Mouse (Mus musculus) megakaryocyte, embryonic 14.5 days (primary cell): ENCODE results near the gene Fignl1. TPM values are rescaled to one million over a fixed set of nuclear protein-coding genes. Genes with fewer than 3 reads are reported as not detected.

Experiments
- H3K27me3 ChIP-seq: replicated peaks from 2 replicates; pipeline ENCODE3; 2012; ENCODE audit warnings: inconsistent platforms
- H3K36me3 ChIP-seq: replicated peaks from 2 replicates; pipeline ENCODE3; 2012; ENCODE audit warnings: low read length, inconsistent platforms, mixed read lengths
- H3K4me1 ChIP-seq: 2 replicates; pipeline ENCODE4 v1.6.1; 2012; ENCODE audit warnings: inconsistent platforms
- H3K4me3 ChIP-seq: replicated peaks from 2 replicates; pipeline ENCODE3; 2012; ENCODE audit warnings: moderate library complexity, mild to moderate bottlenecking, inconsistent platforms
- H3K9me3 ChIP-seq: 2 replicates; pipeline ENCODE4 v1.6.1; 2012; ENCODE audit warnings: inconsistent platforms
- FLI1 ChIP-seq: IDR thresholded peaks from 2 replicates; pipeline ENCODE4 v1.6.1; 2012; ENCODE audit warnings: low read length, inconsistent platforms, mixed read lengths
- GATA1 ChIP-seq: IDR thresholded peaks from 3 replicates; pipeline ENCODE4 v1.6.1; 2012; ENCODE audit warnings: mixed read lengths, low read length, inconsistent platforms, borderline replicate concordance
- polyA plus RNA-seq: library from polyadenylated mRNA; stranded (reverse); fragments of >175 nt; gene quantifications from 2 replicates; pipeline ENCODE4 v1.2.3, GENCODE M21; 2012; ENCODE audit warnings: low replicate concordance; ENCODE audit not compliant: insufficient read depth

Fignl1 gene
- polyA plus RNA-seq, 1 experiment = 0.17 TPM

GRCm38 (mm10) chr11:11835361-11835760 is 26.6 kb upstream of the Fignl1 start:
- Histone ChIP-seq H3K27me3 (peaks cover 74% of the 10 kb centered on the region), H3K36me3 (no peaks in the 10 kb centered on the region), H3K9me3 (no peaks in the 10 kb centered on the region), H3K4me3 (no peak overlapping the region), H3K4me1 (peaks cover 65% of the 10 kb centered on the region)
- TF ChIP-seq FLI1 (no peak), GATA1 (no peak)

- peaks cover 3% of the 10 kb centered on the region; the same call in 1 of the 2 replicates for H3K9me3 ChIP-seq
- no peaks in the 10 kb centered on the region for H3K36me3 ChIP-seq
- no peak overlapping the region for H3K4me3 ChIP-seq
- peaks cover 70% of the 10 kb centered on the region for H3K27me3 ChIP-seq
- peaks cover 58% of the 10 kb centered on the region for H3K4me1 ChIP-seq
- TF ChIP-seq FLI1 (no peak), GATA1 (no peak)
Measured at GRCm38 (mm10) chr11:11833100-11833499, 24.3 kb upstream of the Fignl1 start.

GRCm38 (mm10) chr11:11832755-11833084 is 24.0 kb upstream of the Fignl1 start:
- Histone ChIP-seq H3K27me3 (peaks cover 69% of the 10 kb centered on the region), H3K4me1 (peaks cover 55% of the 10 kb centered on the region), H3K36me3 (no peaks in the 10 kb centered on the region), H3K9me3 (peaks cover 5% of the 10 kb centered on the region; the same call in 1 of the 2 replicates), H3K4me3 (no peak overlapping the region)
- TF ChIP-seq FLI1 (no peak), GATA1 (no peak)

GRCm38 (mm10) chr11:11831940-11832754 is 23.4 kb upstream of the Fignl1 start:
- TF ChIP-seq FLI1 (no peak), GATA1 (no peak)
- no peaks in the 10 kb centered on the region for H3K36me3 ChIP-seq
- peaks cover 68% of the 10 kb centered on the region for H3K27me3 ChIP-seq
- peaks cover 5% of the 10 kb centered on the region; the same call in 1 of the 2 replicates for H3K9me3 ChIP-seq
- peaks cover 49% of the 10 kb centered on the region for H3K4me1 ChIP-seq
- no peak overlapping the region for H3K4me3 ChIP-seq

GRCm38 (mm10) chr11:11831526-11831925 is 22.8 kb upstream of the Fignl1 start:
- Histone ChIP-seq H3K4me3 (no peak overlapping the region), H3K9me3 (peaks cover 5% of the 10 kb centered on the region; the same call in 1 of the 2 replicates), H3K4me1 (peaks cover 43% of the 10 kb centered on the region), H3K27me3 (peaks cover 67% of the 10 kb centered on the region), H3K36me3 (no peaks in the 10 kb centered on the region)
- TF ChIP-seq FLI1 (no peak), GATA1 (no peak)

GRCm38 (mm10) chr11:11830884-11831495 is 22.2 kb upstream of the Fignl1 start:
- peaks cover 69% of the 10 kb centered on the region for H3K27me3 ChIP-seq
- TF ChIP-seq FLI1 (no peak), GATA1 (no peak)
- peaks cover 38% of the 10 kb centered on the region for H3K4me1 ChIP-seq
- no peaks in the 10 kb centered on the region for H3K36me3 ChIP-seq
- peaks cover 5% of the 10 kb centered on the region; the same call in 1 of the 2 replicates for H3K9me3 ChIP-seq
- H3K4me3 ChIP-seq = no peak overlapping the region

GRCm38 (mm10) chr11:11829161-11830000 is 20.6 kb upstream of the Fignl1 start:
- no peaks in the 10 kb centered on the region for H3K36me3 ChIP-seq
- peaks cover 5% of the 10 kb centered on the region; the same call in 1 of the 2 replicates for H3K9me3 ChIP-seq
- H3K27me3 ChIP-seq = peaks cover 80% of the 10 kb centered on the region
- peaks cover 34% of the 10 kb centered on the region for H3K4me1 ChIP-seq
- no peak for TF ChIP-seq GATA1
- no peak for TF ChIP-seq FLI1
- H3K4me3 ChIP-seq = no peak overlapping the region

GRCm38 (mm10) chr11:11828761-11829160 is 20.0 kb upstream of the Fignl1 start:
- peaks cover 5% of the 10 kb centered on the region; the same call in 1 of the 2 replicates for H3K9me3 ChIP-seq
- no peaks in the 10 kb centered on the region for H3K36me3 ChIP-seq
- no peak overlapping the region for H3K4me3 ChIP-seq
- peaks cover 33% of the 10 kb centered on the region for H3K4me1 ChIP-seq
- peaks cover 81% of the 10 kb centered on the region for H3K27me3 ChIP-seq
- TF ChIP-seq GATA1 (no peak), FLI1 (no peak)

- no peak overlapping the region for H3K4me3 ChIP-seq
- peaks cover 31% of the 10 kb centered on the region for H3K4me1 ChIP-seq
- peaks cover 5% of the 10 kb centered on the region; the same call in 1 of the 2 replicates for H3K9me3 ChIP-seq
- peaks cover 84% of the 10 kb centered on the region for H3K27me3 ChIP-seq
- no peak for TF ChIP-seq GATA1
- no peak for TF ChIP-seq FLI1
- H3K36me3 ChIP-seq = no peaks in the 10 kb centered on the region
Measured at GRCm38 (mm10) chr11:11828251-11828650, 19.5 kb upstream of the Fignl1 start.
